Mouse (Mus musculus) hindbrain, embryonic 10.5 days (tissue): ENCODE measurements around the gene Lactb. TPM values are rescaled to one million over a fixed set of nuclear protein-coding genes. Genes with fewer than 3 reads are reported as not detected.

Source experiments
- DNase-seq: peaks from one replicate; pipeline ENCODE4 v3.0.0-alpha.2; 2017; ENCODE audit warnings: low spot score
- H3K27ac ChIP-seq: fragments of 300-500 bp; sonication (generic); 2 replicates; pipeline ENCODE4 v1.5.1; 2016; ENCODE audit warnings: mild to moderate bottlenecking, moderate library complexity
- H3K27me3 ChIP-seq: fragments of 300-500 bp; sonication (generic); 2 replicates; pipeline ENCODE4 v1.6.1; 2016; ENCODE audit warnings: mild to moderate bottlenecking; ENCODE audit not compliant: poor library complexity, insufficient read depth, severe bottlenecking
- H3K36me3 ChIP-seq: fragments of 300-500 bp; sonication (generic); 2 replicates; pipeline ENCODE4 v1.6.1; 2016; ENCODE audit warnings: mild to moderate bottlenecking, moderate library complexity
- H3K4me1 ChIP-seq: fragments of 300-500 bp; sonication (generic); replicated peaks from 2 replicates; pipeline ENCODE4 v1.6.1; 2016; ENCODE audit warnings: mild to moderate bottlenecking
- H3K4me3 ChIP-seq: fragments of 300-500 bp; sonication (generic); 2 replicates; pipeline ENCODE4 v1.5.1; 2016; ENCODE audit warnings: mild to moderate bottlenecking, moderate library complexity
- H3K9me3 ChIP-seq: fragments of 300-500 bp; sonication (generic); 2 replicates; pipeline ENCODE4 v1.6.1; 2016; ENCODE audit warnings: mild to moderate bottlenecking, moderate library complexity
- WGBS: fragments of 180-500 bp; shearing (Covaris S2); methylation state at CpG from one replicate; pipeline ENCODE4 v1.1.7; 2016; 5-methylcytosine and 5-hydroxymethylcytosine counted together
- polyA plus RNA-seq: library from polyadenylated mRNA; unstranded; fragments of >200 nt; fragmentation: Nextera tagmentation; extraction: Ambion mirVana; gene quantifications from 2 replicates; pipeline ENCODE4 v1.2.1, GENCODE M21; 2016

Gene Lactb
- polyA plus RNA-seq, 1 experiment from 2014 or later, result 8.6 TPM

- Histone ChIP-seq H3K36me3 (no peaks in the 10 kb centered on the region), H3K27me3 (no peaks in the 10 kb centered on the region), H3K27ac (no peak overlapping the region), H3K4me3 (no peak overlapping the region), H3K9me3 (no peaks in the 10 kb centered on the region), H3K4me1 (peaks cover 17% of the 10 kb centered on the region)
- 62% methylated on average over 7 of the region's 7 CpGs for WGBS
- DNase-seq, result no peak
Measured at GRCm38 (mm10) chr9:66930351-66930750, 44.9 kb downstream of the Lactb start.

- no peak overlapping the region for H3K27ac ChIP-seq
Measured at GRCm38 (mm10) chr9:66927696-66928402, 47.4 kb downstream of the Lactb start.

GRCm38 (mm10) chr9:66925853-66926252 lies 49.4 kb downstream of the Lactb start:
- peaks cover 4% of the 10 kb centered on the region; the same call in 1 of the 2 replicates for H3K27me3 ChIP-seq
- H3K36me3 ChIP-seq, result no peaks in the 10 kb centered on the region
- H3K4me3 ChIP-seq, result no peak overlapping the region
- peaks cover under 1% of the 10 kb centered on the region for H3K4me1 ChIP-seq
- no peak for DNase-seq
- H3K9me3 ChIP-seq, result no peaks in the 10 kb centered on the region
- no peak overlapping the region for H3K27ac ChIP-seq
- 80% methylated on average over 3 of the region's 3 CpGs for WGBS

More at GRCm38 (mm10) chr9:66927696-66928402, 47.4 kb downstream of the Lactb start:
- Histone ChIP-seq H3K27me3 (no peaks in the 10 kb centered on the region), H3K4me3 (no peak overlapping the region), H3K4me1 (no peaks in the 10 kb centered on the region; the same call in 1 of the 2 replicates), H3K9me3 (no peaks in the 10 kb centered on the region), H3K36me3 (no peaks in the 10 kb centered on the region)
- WGBS, result 83% methylated on average over 8 of the region's 8 CpGs
- no peak for DNase-seq

- H3K36me3 ChIP-seq, result no peaks in the 10 kb centered on the region
- peaks cover 27% of the 10 kb centered on the region for H3K4me1 ChIP-seq
- H3K27ac ChIP-seq, result no peak overlapping the region
- WGBS, result 91% methylated on average over 1 of the region's 1 CpGs
- peaks cover 4% of the 10 kb centered on the region; the same call in 1 of the 2 replicates for H3K27me3 ChIP-seq
- no peak for DNase-seq
- H3K4me3 ChIP-seq, result no peak overlapping the region
- no peaks in the 10 kb centered on the region for H3K9me3 ChIP-seq
Measured at GRCm38 (mm10) chr9:66922076-66922475, 53.2 kb downstream of the Lactb start.

- H3K27ac ChIP-seq, result no peak overlapping the region; the same call in 1 of the 2 replicates
- no peaks in the 10 kb centered on the region for H3K9me3 ChIP-seq
- H3K27me3 ChIP-seq, result peaks cover 4% of the 10 kb centered on the region; the same call in 1 of the 2 replicates
- no peak for DNase-seq
- no peaks in the 10 kb centered on the region for H3K36me3 ChIP-seq
- peaks cover 32% of the 10 kb centered on the region for H3K4me1 ChIP-seq
- 12% methylated on average over 6 of the region's 6 CpGs for WGBS
- peak overlapping the region; percentile 89 for H3K4me3 ChIP-seq
Measured at GRCm38 (mm10) chr9:66920488-66921279, 54.6 kb downstream of the Lactb start.

GRCm38 (mm10) chr9:66919981-66920380 lies 55.3 kb downstream of the Lactb start:
- peaks cover 38% of the 10 kb centered on the region for H3K4me1 ChIP-seq
- H3K36me3 ChIP-seq, result no peaks in the 10 kb centered on the region
- H3K4me3 ChIP-seq, result peak overlapping the region; percentile 89
- H3K27me3 ChIP-seq, result peaks cover 4% of the 10 kb centered on the region; the same call in 1 of the 2 replicates
- H3K27ac ChIP-seq, result peak overlapping the region; percentile 96
- DNase-seq, result no peak
- 0% methylated on average over 14 of the region's 14 CpGs for WGBS
- no peaks in the 10 kb centered on the region for H3K9me3 ChIP-seq

- under 1% methylated on average over 46 of the region's 49 CpGs for WGBS
- peaks cover 39% of the 10 kb centered on the region for H3K4me1 ChIP-seq
- H3K4me3 ChIP-seq, result peak within 1 kb of the TSS; percentile 89
- H3K36me3 ChIP-seq, result no peaks in the 10 kb centered on the region
- H3K27ac ChIP-seq, result peak within 1 kb of the TSS; percentile 96
- H3K9me3 ChIP-seq, result no peaks in the 10 kb centered on the region
- H3K27me3 ChIP-seq, result peaks cover 4% of the 10 kb centered on the region; the same call in 1 of the 2 replicates
- DNase-seq, result peak; percentile 99
Measured at GRCm38 (mm10) chr9:66919382-66919971, 55.8 kb downstream of the Lactb start, which contains the start of gene Rab8b. Rab8b (minus strand) TSS chr9:66919687.

- WGBS, result 3% methylated on average over 27 of the region's 27 CpGs
- H3K27ac ChIP-seq, result peak overlapping the region; percentile 96
- H3K9me3 ChIP-seq, result no peaks in the 10 kb centered on the region
- DNase-seq, result peak; percentile 29
- H3K27me3 ChIP-seq, result peaks cover 4% of the 10 kb centered on the region; the same call in 1 of the 2 replicates
- H3K36me3 ChIP-seq, result no peaks in the 10 kb centered on the region
- H3K4me1 ChIP-seq, result peaks cover 45% of the 10 kb centered on the region
- H3K4me3 ChIP-seq, result peak overlapping the region; percentile 89
Measured at GRCm38 (mm10) chr9:66918672-66919330, 56.5 kb downstream of the Lactb start.

GRCm38 (mm10) chr9:66917892-66918255 lies 57.4 kb downstream of the Lactb start:
- no peak overlapping the region for H3K27ac ChIP-seq
- H3K36me3 ChIP-seq, result no peaks in the 10 kb centered on the region
- 76% methylated on average over 1 of the region's 1 CpGs for WGBS
- H3K4me1 ChIP-seq, result peaks cover 48% of the 10 kb centered on the region
- DNase-seq, result no peak
- H3K9me3 ChIP-seq, result no peaks in the 10 kb centered on the region
- H3K27me3 ChIP-seq, result peaks cover 4% of the 10 kb centered on the region; the same call in 1 of the 2 replicates
- H3K4me3 ChIP-seq, result peak overlapping the region; percentile 89

GRCm38 (mm10) chr9:66917216-66917891 lies 57.9 kb downstream of the Lactb start:
- WGBS, result 89% methylated on average over 8 of the region's 8 CpGs
- Histone ChIP-seq H3K36me3 (no peaks in the 10 kb centered on the region), H3K9me3 (no peaks in the 10 kb centered on the region)

GRCm38 (mm10) chr9:66915869-66916785 lies 59.2 kb downstream of the Lactb start:
- no peaks in the 10 kb centered on the region for H3K27me3 ChIP-seq
- H3K27ac ChIP-seq, result no peak overlapping the region
- no peaks in the 10 kb centered on the region for H3K9me3 ChIP-seq
- H3K4me3 ChIP-seq, result no peak overlapping the region
- no peak for DNase-seq
- WGBS, result 89% methylated on average over 9 of the region's 9 CpGs
- H3K4me1 ChIP-seq, result peaks cover 48% of the 10 kb centered on the region
- H3K36me3 ChIP-seq, result no peaks in the 10 kb centered on the region

More at GRCm38 (mm10) chr9:66917216-66917891, 57.9 kb downstream of the Lactb start:
- H3K4me1 ChIP-seq, result peaks cover 48% of the 10 kb centered on the region
- peaks cover 4% of the 10 kb centered on the region; the same call in 1 of the 2 replicates for H3K27me3 ChIP-seq
- H3K27ac ChIP-seq, result no peak overlapping the region
- H3K4me3 ChIP-seq, result no peak overlapping the region
- DNase-seq, result no peak
